Mouse (Mus musculus) lung, postnatal 0 days (tissue): Measurements from ENCODE around the gene Synj1. TPM values are rescaled to one million over a fixed set of nuclear protein-coding genes. Genes with fewer than 3 reads are reported as not detected.
A peak's percentile ranks its signal among the peaks of the same experiment; 100 is the strongest.

ENCODE experiments used
- ATAC-seq: fragments of 200-750 bp; cut with Nextera tagmentation; 2 replicates; pipeline ENCODE4 v1.8.0; 2017; ENCODE audit warnings: moderate library complexity
- DNase-seq: peaks from one replicate; pipeline ENCODE4 v3.0.0-alpha.2; 2016; ENCODE audit warnings: low spot score
- H3K27ac ChIP-seq: fragments of 300-500 bp; sonication (generic); 2 replicates; pipeline ENCODE4 v1.5.1; 2014; ENCODE audit warnings: antibody characterized with exemption, mild to moderate bottlenecking, low read length, mixed read lengths
- H3K27me3 ChIP-seq: fragments of 300-500 bp; sonication (generic); replicated peaks from 2 replicates; pipeline ENCODE4 v1.6.1; 2014; ENCODE audit warnings: low read length, mixed read lengths; ENCODE audit not compliant: insufficient read depth
- H3K36me3 ChIP-seq: fragments of 300-500 bp; sonication (generic); 2 replicates; pipeline ENCODE4 v1.6.1; 2014; ENCODE audit warnings: low read length, mixed read lengths; ENCODE audit not compliant: insufficient read depth
- H3K4me1 ChIP-seq: fragments of 300-500 bp; sonication (generic); 2 replicates; pipeline ENCODE4 v1.6.1; 2014; ENCODE audit warnings: antibody characterized with exemption, low read depth, low read length, mixed read lengths; ENCODE audit not compliant: insufficient read depth
- H3K4me2 ChIP-seq: fragments of 300-500 bp; sonication (generic); replicated peaks from 2 replicates; pipeline ENCODE4 v1.6.1; 2014; ENCODE audit warnings: low read depth, mild to moderate bottlenecking, low read length, moderate library complexity, mixed read lengths
- H3K4me3 ChIP-seq: fragments of 300-500 bp; sonication (generic); 2 replicates; pipeline ENCODE4 v1.5.1; 2014; ENCODE audit warnings: low read depth, low read length
- H3K9ac ChIP-seq: fragments of 300-500 bp; sonication (generic); replicated peaks from 2 replicates; pipeline ENCODE4 v1.6.1; 2014; ENCODE audit warnings: low read depth, mild to moderate bottlenecking
- H3K9me3 ChIP-seq: fragments of 300-500 bp; sonication (generic); 2 replicates; pipeline ENCODE4 v1.6.1; 2016; ENCODE audit warnings: low read length, mixed read lengths
- CTCF ChIP-seq: IDR thresholded peaks from 2 replicates; pipeline ENCODE4 v1.5.1; 2016; ENCODE audit warnings: antibody characterized with exemption, mild to moderate bottlenecking
- EP300 ChIP-seq: IDR thresholded peaks from 2 replicates; pipeline ENCODE4 v1.6.1; 2016; ENCODE audit warnings: antibody characterized with exemption, mild to moderate bottlenecking, control low read depth
- WGBS: fragments of 180-500 bp; shearing (Covaris S2); extraction: QIAGEN DNeasy Blood & Tissue Kit; methylation state at CpG from one replicate; pipeline ENCODE4 v1.1.7; 2014; 5-methylcytosine and 5-hydroxymethylcytosine counted together
- polyA plus RNA-seq: library from polyadenylated mRNA; unstranded; fragments of >200 nt; fragmentation: Nextera tagmentation; extraction: Ambion mirVana; gene quantifications from 2 replicates; pipeline ENCODE4 v1.2.1, GENCODE M21; 2015

Gene Synj1
- polyA plus RNA-seq, 1 experiment from 2014 or later = 13.1 TPM

DNA sequence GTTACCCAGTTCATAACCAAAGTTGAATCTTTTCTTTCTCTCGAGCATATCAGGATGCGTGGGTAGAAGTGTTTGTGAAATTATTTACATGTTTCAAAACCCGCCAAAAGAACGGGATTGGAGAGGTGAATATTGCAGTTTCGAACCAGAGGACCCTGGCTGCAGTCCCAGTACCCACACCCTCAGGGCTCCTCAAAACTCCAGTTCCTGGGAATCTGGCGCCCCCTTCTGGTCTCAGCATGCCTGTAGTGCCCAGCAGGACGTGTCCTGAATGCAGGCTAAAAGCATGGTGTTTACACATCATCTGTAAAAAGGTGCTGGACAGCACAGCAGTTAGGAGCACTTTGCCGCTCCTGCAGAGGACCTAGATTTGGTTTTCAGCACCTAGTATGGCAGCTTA, 34.4 kb upstream of the Synj1 start:
- WGBS = 52% methylated on average over 8 of the region's 8 CpGs
- TF ChIP-seq CTCF (peak; percentile 66), EP300 (no peak)

DNA sequence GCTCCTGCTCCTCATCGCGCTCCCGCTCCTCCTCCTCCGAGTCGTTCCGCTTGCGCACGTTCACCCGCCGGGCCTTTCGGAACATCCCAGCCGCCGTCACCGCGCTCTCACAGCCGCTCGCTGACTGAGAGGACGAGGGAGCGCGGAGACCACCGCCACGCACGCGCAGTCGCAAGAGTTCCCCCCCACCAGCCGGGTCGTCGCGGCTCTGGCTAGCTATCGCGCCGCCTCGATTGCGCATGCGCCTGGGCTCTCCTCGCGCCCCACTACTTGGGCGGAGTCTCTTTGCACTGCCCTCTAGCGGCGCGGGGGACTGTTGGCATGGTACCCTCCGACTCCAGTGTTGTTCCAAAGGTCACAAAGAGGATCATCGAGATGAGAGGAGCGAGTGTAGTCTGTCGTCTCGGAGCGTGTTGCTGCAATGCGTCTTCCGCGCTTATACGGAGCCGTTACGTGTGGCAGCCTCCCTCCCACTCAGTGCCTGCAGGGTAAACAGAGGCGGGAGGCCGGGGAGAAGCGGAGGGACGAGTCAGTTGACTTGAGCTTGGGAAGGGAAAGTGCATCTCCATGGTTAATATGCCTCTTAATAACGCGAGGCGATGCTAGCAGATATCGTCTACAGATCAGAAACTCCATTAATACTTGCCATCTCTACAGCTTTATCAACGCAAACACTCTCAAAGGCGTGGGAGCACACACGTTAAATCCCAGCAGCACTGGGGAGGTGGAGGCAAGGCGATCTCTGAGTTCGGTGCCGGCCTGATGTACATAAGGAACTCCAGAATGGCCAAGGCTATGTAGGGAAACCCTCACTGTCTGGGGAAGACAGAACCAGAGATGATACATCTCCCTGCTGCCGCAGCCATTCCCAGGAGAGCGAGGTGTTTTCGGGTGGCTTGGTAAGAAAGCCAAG, 33.4 kb upstream of the Synj1 start, which contains the start of gene Paxbp1:
TSS of gene Paxbp1 (minus strand) at position 274 of the 913 bp plus-strand sequence.
- Histone ChIP-seq H3K27ac (peak within 1 kb of the TSS; percentile 96), H3K4me1 (no peaks in the 10 kb centered on the region), H3K4me2 (peak within 1 kb of the TSS; percentile 87), H3K4me3 (peak within 1 kb of the TSS; percentile 94), H3K27me3 (no peaks in the 10 kb centered on the region), H3K9ac (peak within 1 kb of the TSS; percentile 83), H3K36me3 (no peaks in the 10 kb centered on the region), H3K9me3 (no peaks in the 10 kb centered on the region)
- peak; percentile 98 for DNase-seq
- TF ChIP-seq CTCF (peak; percentile 98), EP300 (no peak)
- 1% methylated on average over 53 of the region's 70 CpGs for WGBS
- ATAC-seq = peak; percentile 96

More for the DNA sequence above, 34.4 kb upstream of the Synj1 start:
- Histone ChIP-seq H3K36me3 (no peaks in the 10 kb centered on the region), H3K9me3 (no peaks in the 10 kb centered on the region), H3K9ac (no peak overlapping the region), H3K4me3 (no peak overlapping the region), H3K4me2 (no peak overlapping the region), H3K4me1 (no peaks in the 10 kb centered on the region), H3K27me3 (no peaks in the 10 kb centered on the region), H3K27ac (no peak overlapping the region)
- ATAC-seq (no peak), DNase-seq (peak; percentile 44)

DNA sequence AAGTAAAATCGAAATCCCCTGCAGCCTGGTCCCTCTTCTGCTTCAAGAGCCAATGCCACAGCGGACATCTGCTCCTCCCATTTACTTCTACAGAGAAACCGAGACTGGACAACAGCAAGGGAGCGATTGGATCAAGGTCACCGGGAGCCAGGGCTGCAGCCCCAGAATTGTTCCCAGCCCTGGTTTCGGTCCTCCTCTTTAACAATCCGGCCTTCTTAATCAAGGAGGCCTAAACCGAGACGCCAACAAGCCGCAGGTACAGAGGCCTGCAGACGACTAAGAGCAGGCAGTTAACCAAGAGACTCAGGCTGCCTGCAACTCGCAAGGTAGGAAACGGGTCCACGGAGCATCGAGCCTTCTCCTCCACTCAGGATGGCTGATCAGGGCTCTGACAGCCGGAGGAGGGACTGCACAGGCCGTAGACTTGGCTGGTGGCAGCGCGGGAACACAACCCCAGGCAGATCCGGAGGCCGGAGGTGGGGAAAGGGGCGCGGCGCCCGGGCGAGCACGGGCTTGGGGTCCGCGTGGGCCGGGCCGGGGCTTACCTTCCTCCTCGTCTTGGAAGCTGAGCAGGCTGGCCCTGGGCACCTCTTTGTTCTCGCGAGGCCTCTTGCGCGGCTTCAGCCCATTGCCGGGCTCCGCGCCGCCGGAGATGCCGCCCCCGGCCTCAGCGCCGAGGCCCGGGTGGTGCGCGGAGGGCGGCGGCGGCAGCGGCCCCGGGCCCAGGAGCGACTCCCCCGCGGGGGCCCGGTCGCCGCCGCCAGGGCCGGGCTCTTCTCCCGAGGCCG, 32.5 kb upstream of the Synj1 start:
- Histone ChIP-seq H3K4me3 (peak overlapping the region; percentile 94), H3K9ac (peak overlapping the region; percentile 83), H3K4me2 (peak overlapping the region; percentile 87), H3K27ac (peak overlapping the region; percentile 96), H3K9me3 (no peaks in the 10 kb centered on the region), H3K4me1 (no peaks in the 10 kb centered on the region), H3K27me3 (no peaks in the 10 kb centered on the region), H3K36me3 (no peaks in the 10 kb centered on the region)
- WGBS = 1% methylated on average over 44 of the region's 63 CpGs
- ATAC-seq = peak; percentile 80
- no peak for TF ChIP-seq CTCF
- no peak for TF ChIP-seq EP300
- peak; percentile 83 for DNase-seq

DNA sequence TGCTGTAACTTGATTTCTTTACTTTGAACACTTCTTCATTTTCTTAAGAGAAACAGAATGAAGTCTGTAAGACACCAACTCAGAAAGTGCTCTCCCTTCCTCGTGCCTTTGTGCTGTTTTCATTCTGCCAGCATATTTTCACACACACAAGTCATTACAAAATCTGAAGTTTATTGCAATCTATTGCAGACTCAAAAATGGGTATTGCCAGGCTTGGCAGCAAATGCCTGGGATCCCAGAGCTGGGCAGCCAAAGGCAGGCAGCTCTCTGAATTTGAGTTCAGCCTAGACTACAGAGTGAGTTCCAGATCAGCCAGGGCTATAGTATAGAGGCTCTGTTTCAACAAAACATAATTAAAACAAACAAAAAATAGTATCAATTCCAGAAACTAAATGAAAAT, 31.5 kb upstream of the Synj1 start:
- no peaks in the 10 kb centered on the region for H3K9me3 ChIP-seq
- no peaks in the 10 kb centered on the region for H3K36me3 ChIP-seq
- 27% methylated on average over 1 of the region's 1 CpGs for WGBS
- H3K4me3 ChIP-seq = no peak overlapping the region
- DNase-seq (no peak), ATAC-seq (no peak)
- H3K27me3 ChIP-seq = no peaks in the 10 kb centered on the region
- H3K27ac ChIP-seq = no peak overlapping the region
- H3K4me2 ChIP-seq = 0 out of 2 replicates have a peak overlapping the region, but pooled peaks have one; percentile 87
- no peaks in the 10 kb centered on the region for H3K4me1 ChIP-seq
- TF ChIP-seq CTCF (no peak), EP300 (no peak)
- H3K9ac ChIP-seq = no peak overlapping the region

DNA sequence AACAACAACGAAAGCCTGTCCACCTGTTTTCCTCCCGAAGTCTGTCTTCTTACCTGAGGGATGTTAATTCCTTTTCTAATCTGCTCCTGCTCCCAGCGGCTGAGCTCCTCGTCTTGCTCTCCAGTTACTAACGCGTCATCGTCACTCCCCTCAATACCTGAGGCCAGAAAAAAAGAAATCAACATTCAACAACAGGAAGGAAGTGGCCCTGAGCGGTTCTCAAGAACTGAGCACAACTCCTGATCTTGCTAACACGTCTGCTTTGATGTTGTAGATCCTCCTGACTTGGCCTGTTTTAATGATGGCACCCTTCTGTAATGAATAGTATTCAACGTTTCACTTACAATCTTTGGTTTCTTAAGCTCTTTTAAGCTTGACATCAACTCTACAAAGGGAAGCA, 24.8 kb upstream of the Synj1 start:
- no peak overlapping the region for H3K27ac ChIP-seq
- H3K4me2 ChIP-seq = no peak overlapping the region
- TF ChIP-seq EP300 (no peak), CTCF (no peak)
- H3K9me3 ChIP-seq = no peaks in the 10 kb centered on the region
- 85% methylated on average over 10 of the region's 10 CpGs for WGBS
- H3K4me3 ChIP-seq = no peak overlapping the region
- H3K9ac ChIP-seq = no peak overlapping the region
- peaks cover 45% of the 10 kb centered on the region for H3K36me3 ChIP-seq
- no peaks in the 10 kb centered on the region for H3K4me1 ChIP-seq
- no peak for DNase-seq
- ATAC-seq = no peak
- no peaks in the 10 kb centered on the region for H3K27me3 ChIP-seq

DNA sequence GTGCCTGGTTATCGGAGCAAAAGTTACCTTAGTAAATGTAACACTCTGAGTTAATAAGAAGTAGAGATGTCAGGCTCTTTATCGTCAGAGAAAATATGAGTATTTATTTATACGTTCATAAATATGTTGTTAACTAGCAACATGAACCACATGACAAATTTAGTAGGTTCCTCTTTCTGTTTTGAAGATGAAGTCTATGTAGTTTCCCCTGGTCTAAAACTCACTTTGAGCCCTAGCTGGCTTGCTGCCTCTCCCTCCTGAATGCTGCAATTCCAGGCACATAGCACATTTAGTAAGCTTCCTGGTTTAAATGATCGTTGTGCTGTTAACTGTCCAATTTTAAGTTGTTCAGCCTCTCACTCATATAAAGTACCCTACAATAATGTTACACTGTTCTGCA, 19.6 kb upstream of the Synj1 start:
- Histone ChIP-seq H3K9ac (no peak overlapping the region), H3K27me3 (no peaks in the 10 kb centered on the region), H3K4me2 (no peak overlapping the region), H3K36me3 (peaks cover 67% of the 10 kb centered on the region), H3K4me1 (no peaks in the 10 kb centered on the region), H3K9me3 (no peaks in the 10 kb centered on the region), H3K4me3 (no peak overlapping the region), H3K27ac (no peak overlapping the region)
- TF ChIP-seq CTCF = no peak
- no peak for TF ChIP-seq EP300
- ATAC-seq (no peak), DNase-seq (no peak)
- WGBS = 89% methylated on average over 4 of the region's 4 CpGs
